Mouse (Mus musculus): ENCODE measurements at regions not wholly inside any gene's neighbourhood (a gene's known extent, or its start where the extent isn't known, plus 50 kb on each side); places are given as distances from the start of the nearest gene placed in this dataset.
"Not testable (repeated sequence)": the region's sequence is repeated elsewhere in the genome, so short reads cannot be mapped to it uniquely, and the experiment has no call there.

DNA sequence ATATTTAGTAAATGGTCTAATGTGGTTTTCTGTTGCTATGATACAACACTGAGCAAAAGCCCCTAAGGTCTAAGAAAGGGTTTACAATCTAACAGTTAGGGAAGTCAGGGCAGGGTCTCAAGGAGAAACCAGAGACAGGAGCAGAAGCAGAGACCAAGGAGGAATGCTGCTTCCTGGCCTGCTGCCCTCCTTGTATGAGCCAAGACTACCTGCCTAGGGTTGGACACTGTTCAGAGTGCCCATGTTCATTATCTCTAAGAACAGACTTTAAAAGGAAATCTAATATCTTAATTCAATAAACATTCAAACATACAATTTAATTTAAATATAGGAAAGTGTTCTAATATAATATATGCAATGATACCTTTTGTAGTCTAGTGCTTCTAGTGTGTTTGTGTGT lies 63.0 kb upstream of the Tmem106b start:
- intact Hi-C loops (cut with DNase I): no loop called here
- no peak for DNase-seq (ENCODE audit: extremely low spot score in 1 of 2, low spot score in 2 of 2)

DNA sequence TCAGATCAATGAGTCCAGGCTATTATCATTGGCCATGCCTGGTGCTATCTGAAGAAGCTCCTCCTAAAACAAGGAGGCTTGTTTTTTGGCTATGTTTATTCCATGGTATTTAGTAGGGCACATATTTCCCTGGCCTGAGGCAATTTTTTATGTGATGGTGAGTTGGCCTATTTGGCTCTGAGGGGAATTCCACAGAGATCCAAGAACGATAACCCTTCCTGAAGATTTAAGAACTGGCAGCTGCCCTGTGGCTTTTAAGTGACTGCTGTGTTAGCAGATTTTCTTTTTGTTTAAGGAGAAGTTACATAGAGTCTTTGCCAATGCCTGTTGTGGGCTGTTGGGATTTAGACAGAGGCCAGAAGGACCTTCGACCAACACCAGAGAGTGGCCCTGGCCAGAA lies 74.9 kb upstream of the Tmem106b start:
- DNase-seq (ENCODE audit: extremely low spot score in 1 of 2, low spot score in 2 of 2): no peak
- intact Hi-C loops (cut with DNase I): no loop called here

DNA sequence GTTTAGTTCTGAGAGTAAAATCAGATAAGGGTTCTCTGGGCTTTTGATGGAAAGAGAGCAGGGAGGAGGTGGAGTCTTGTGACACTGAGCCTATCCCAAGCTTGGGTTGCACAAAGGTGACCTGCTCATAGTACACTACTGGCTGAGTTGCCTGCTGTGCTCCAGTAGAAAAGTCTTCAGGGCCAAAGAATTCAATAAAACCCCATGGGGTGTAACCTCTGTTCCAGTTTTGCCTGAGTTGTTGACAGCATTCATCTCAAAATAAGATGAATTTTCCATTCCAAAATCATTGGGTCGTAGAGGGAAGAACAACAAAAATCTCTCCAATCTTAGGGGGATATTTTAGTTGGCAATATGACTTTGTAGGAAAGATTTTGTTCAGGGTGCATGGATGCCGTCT lies 75.8 kb upstream of the Tmem106b start:
- DNase-seq (ENCODE audit: extremely low spot score in 1 of 2, low spot score in 2 of 2): no peak
- intact Hi-C loops (cut with DNase I): no loop called here

GRCm38 (mm10) chr6:12977184-12977897 lies 92.2 kb upstream of the Tmem106b start:
- DNase-seq (ENCODE audit: extremely low spot score in 1 of 2, low spot score in 2 of 2): no peak
- intact Hi-C loops (cut with DNase I): no loop called here

DNA sequence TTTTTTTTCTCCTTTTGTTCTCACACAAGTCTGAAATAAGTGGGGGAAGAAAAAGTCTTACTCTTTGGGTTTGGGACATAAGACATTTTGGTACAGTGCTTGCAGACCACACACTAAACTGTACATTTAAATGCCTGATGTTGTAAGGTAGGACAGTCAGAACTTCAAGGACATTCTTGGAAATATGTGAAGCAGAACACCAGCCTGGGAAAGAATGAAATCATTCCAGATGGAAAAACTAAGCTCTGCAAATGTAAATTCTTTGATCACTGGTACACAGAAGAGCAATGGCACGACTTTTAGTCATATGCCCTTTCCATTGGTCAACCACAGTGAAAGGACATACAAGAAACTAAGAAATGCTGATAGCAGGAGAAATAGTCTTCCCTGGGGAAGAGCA lies 98.0 kb upstream of the Tmem106b start:
- intact Hi-C loops (cut with DNase I): no loop called here

GRCm38 (mm10) chr6:12967291-12967690 lies 102.3 kb upstream of the Tmem106b start:
- intact Hi-C loops (cut with DNase I): no loop called here
- DNase-seq (ENCODE audit: extremely low spot score in 1 of 2, low spot score in 2 of 2): no peak

More for the DNA sequence above, 98.0 kb upstream of the Tmem106b start:
- DNase-seq (ENCODE audit: extremely low spot score in 1 of 2, low spot score in 2 of 2): no peak

DNA sequence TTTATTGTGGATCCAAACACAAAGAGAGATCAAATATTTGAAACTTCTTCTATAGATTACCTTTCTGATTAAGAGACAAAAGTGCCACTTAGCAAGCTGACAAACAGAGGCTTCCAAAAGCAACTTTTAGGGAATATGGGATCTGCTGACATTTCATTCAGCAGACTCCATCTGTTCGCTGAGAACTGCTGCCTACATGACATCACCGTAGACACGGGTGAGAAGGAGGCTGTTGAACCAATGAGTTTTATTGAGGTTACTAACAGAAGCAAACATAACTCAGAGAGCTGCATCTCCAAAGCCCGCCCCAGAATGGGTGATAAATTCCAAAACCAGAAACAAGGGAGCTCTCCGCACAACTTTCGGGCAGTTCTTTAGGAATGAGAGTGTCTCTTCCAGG lies 111.8 kb upstream of the Tmem106b start:
- no peak for DNase-seq (ENCODE audit: extremely low spot score in 1 of 2, low spot score in 2 of 2)
- intact Hi-C loops (cut with DNase I): no loop called here

DNA sequence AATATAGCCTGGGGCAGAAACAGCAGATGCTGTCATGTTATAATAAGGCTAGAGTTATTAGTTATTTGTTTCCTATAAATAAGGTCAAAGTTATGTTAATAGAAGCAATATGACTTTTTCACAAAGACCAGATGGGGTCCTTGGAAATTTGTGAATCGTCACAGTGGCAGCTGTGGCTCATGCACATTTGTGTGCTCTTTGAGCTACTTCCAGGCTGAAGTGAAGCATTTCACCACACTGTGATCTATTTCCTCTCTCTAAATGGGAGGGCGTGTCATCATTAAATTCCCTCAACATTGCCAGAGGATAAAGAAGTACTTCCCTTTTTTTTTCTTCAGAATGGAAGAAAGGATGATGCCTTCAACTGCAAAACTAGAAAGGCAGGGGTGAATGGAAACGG lies 157.9 kb upstream of the Tmem106b start:
- intact Hi-C loops (cut with DNase I): no loop called here
- no peak for DNase-seq (ENCODE audit: extremely low spot score in 1 of 2, low spot score in 2 of 2)

GRCm38 (mm10) chr6:12892929-12893328 lies 143.7 kb upstream of the Thsd7a start:
- intact Hi-C loops (cut with DNase I): no loop called here
- no peak for DNase-seq (ENCODE audit: extremely low spot score in 1 of 2, low spot score in 2 of 2)

GRCm38 (mm10) chr6:12876947-12877346 lies 127.7 kb upstream of the Thsd7a start:
- intact Hi-C loops (cut with DNase I); DNase-seq (ENCODE audit: extremely low spot score in 1 of 2, low spot score in 2 of 2): not testable (repeated sequence)

GRCm38 (mm10) chr6:12876366-12876765 lies 127.2 kb upstream of the Thsd7a start:
- DNase-seq (ENCODE audit: extremely low spot score in 1 of 2, low spot score in 2 of 2): no peak
- intact Hi-C loops (cut with DNase I): no loop called here

GRCm38 (mm10) chr6:12868251-12868650 lies 119.0 kb upstream of the Thsd7a start:
- no peak for DNase-seq (ENCODE audit: extremely low spot score in 1 of 2, low spot score in 2 of 2)
- intact Hi-C loops (cut with DNase I): no loop called here

- DNase-seq (ENCODE audit: extremely low spot score in 1 of 2, low spot score in 2 of 2): no peak
Observed at GRCm38 (mm10) chr6:12852041-12852440, 102.8 kb upstream of the Thsd7a start.

DNA sequence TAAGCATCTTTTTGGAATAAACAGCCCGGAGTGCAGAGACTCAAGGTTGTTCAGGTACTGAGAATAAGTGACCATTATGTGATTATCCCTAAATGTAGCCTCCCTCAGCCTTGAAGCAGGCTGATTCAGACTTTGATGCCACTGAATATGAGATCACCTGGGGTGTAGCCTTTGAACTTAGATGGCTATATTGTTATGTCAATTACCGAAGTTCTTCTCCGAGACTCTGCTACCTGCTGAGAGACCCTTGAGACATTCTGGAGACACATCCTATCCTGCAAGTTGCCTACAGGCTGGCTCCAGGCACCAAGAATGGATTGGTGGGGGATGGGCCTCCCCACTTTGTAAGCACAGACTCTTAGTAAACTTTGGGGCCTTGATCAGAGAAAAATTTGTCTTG lies 85.9 kb upstream of the Thsd7a start:
- DNase-seq (ENCODE audit: extremely low spot score in 1 of 2, low spot score in 2 of 2); intact Hi-C loops (cut with DNase I): not testable (repeated sequence)

More at GRCm38 (mm10) chr6:12852041-12852440, 102.8 kb upstream of the Thsd7a start:
- intact Hi-C loops (cut with DNase I): no loop called here

DNA sequence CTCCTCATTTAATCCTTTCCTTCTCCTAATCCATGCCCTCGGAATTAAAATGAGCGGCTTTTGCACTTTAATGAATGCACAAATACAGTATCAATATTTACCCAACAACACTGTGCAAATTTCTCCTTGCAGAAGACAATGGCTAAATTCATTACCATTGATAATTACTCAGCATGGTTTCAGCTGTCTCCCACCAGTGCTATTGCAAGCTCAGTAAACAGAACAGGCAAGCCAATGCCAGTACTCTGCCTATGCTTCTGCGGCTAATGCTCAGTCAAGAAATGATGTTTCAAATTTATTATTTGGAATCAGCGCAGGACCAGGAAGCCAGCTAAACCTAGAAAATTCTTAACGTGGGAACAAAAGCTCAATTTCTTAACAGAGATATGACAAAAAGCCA lies 84.1 kb upstream of the Thsd7a start:
- DNase-seq (ENCODE audit: extremely low spot score in 1 of 2, low spot score in 2 of 2): no peak
- intact Hi-C loops (cut with DNase I): no loop called here

DNA sequence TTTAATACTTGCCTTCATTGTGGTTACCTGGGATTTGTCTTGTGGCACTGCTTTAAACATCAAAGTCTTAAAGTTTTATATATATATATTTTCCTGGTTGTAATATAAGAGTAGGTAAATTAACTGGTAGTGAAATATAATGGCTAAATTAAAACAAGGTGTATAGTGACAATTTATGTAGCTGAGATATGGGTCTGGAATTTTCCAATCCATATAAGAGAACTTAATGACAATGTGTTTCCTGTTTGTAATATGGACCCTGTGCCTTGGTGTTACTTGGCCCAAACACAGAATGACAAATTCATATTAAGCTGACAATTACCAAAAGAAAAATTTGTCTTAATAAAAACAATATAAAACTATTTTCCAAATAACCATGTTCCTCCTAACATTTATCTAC lies 82.7 kb upstream of the Thsd7a start:
- no peak for DNase-seq (ENCODE audit: extremely low spot score in 1 of 2, low spot score in 2 of 2)
- intact Hi-C loops (cut with DNase I): no loop called here

DNA sequence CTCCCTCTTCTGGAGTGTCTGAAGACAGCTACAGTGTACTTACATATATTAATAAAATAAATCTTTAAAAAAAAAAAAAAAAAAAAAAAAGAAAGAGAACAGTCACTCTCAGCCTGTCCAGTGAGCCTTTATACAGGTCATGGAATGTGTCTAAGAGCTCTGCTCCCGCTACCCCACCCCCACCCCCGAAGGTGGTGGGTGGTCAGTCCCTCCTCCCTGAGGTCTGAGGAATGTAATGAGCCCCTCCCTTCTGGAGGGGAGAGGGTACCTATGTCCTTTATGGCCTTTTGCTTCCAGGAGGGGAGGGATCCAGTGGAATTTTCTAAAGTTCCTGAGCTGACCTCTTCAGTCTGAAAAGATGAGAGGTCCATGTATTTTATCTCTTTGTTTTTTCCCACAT lies 82.3 kb upstream of the Thsd7a start:
- intact Hi-C loops (cut with DNase I): no loop called here
- DNase-seq (ENCODE audit: extremely low spot score in 1 of 2, low spot score in 2 of 2): no peak

GRCm38 (mm10) chr6:12827745-12828144 lies 78.5 kb upstream of the Thsd7a start:
- no peak for DNase-seq (ENCODE audit: extremely low spot score in 1 of 2, low spot score in 2 of 2)
- intact Hi-C loops (cut with DNase I): no loop called here

- intact Hi-C loops (cut with DNase I): no loop called here
- DNase-seq (ENCODE audit: extremely low spot score in 1 of 2, low spot score in 2 of 2): no peak
Observed at GRCm38 (mm10) chr6:12814972-12815770, 66.0 kb upstream of the Thsd7a start.

DNA sequence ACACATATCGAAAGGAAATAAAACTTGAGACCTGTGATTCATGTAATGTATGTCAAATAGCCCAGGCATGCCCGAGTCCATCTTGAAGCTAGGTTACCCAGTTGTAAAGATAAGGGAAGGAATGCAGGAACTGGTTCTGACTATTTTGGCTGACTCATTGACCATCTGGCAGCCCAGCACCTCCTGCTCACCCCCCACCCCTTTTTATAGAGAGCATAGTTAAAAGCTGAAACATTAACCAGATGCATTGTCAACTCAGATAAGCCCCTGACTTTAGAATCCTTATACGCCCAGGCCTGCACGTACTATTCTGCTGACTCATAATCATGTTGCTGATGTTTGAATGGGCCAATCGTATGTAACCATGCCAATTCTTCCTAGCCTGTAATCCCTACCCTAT lies 64.6 kb upstream of the Thsd7a start:
- DNase-seq (ENCODE audit: extremely low spot score in 1 of 2, low spot score in 2 of 2); intact Hi-C loops (cut with DNase I): not testable (repeated sequence)

All from left cerebral cortex, postnatal 10 days (tissue).